Mouse (Mus musculus) E14TG2a.4 (cell line): Measurements from ENCODE around the gene Tifab.
A peak's percentile ranks its signal among the peaks of the same experiment; 100 is the strongest.

Source experiments
- H3K27me3 ChIP-seq: 2 replicates; pipeline ENCODE4 v1.6.1; 2014; ENCODE audit warnings: low read length, control low read depth; ENCODE audit not compliant: insufficient read depth
- H3K36me3 ChIP-seq: 2 replicates; pipeline ENCODE4 v1.6.1; 2014; ENCODE audit warnings: low read length, control low read depth; ENCODE audit not compliant: insufficient read depth
- H3K4me1 ChIP-seq: replicated peaks from 2 replicates; pipeline ENCODE4 v1.6.1; 2014; ENCODE audit warnings: low read depth, low read length, control low read depth
- H3K4me3 ChIP-seq: replicated peaks from 2 replicates; pipeline ENCODE4 v1.5.1; 2014; ENCODE audit warnings: mild to moderate bottlenecking, low read length
- H3K9me3 ChIP-seq: 2 replicates; pipeline ENCODE4 v1.6.1; 2014; ENCODE audit warnings: low read length, control low read depth
- CTCF ChIP-seq: conservative IDR thresholded peaks from 2 replicates; pipeline ENCODE4 v1.5.1; 2014; ENCODE audit warnings: low read length
- NANOG ChIP-seq: IDR thresholded peaks from 2 replicates; pipeline ENCODE4 v1.6.1; 2014; ENCODE audit warnings: borderline replicate concordance, low read length, mixed read lengths
- POU5F1 ChIP-seq: IDR thresholded peaks from 2 replicates; pipeline ENCODE4 v1.6.1; 2014; ENCODE audit warnings: low read length, borderline replicate concordance

Gene Tifab

DNA sequence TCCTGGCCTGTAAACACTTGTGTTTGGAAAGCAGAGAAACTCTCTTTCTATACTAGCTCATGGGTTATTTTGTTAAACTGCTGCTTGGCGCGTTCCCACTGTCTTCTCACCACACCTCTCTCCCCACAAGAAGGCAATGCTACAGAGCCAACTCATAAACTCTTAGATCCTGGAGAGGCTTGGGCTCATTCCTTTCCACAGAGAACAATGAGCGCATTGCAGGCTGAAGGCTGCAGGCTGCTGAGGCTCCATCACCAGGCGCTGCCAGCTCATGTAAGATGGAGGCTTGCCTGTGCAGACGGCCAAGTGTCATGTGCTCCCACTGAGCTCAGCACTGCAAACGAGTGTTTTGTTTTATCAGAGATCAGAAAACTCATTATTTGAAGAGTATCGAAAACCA lies 23.0 kb downstream of the Tifab start:
- H3K4me3 ChIP-seq = no peak overlapping the region
- H3K36me3 ChIP-seq = no peaks in the 10 kb centered on the region
- H3K27me3 ChIP-seq = peaks cover 53% of the 10 kb centered on the region
- H3K9me3 ChIP-seq = no peaks in the 10 kb centered on the region
- TF ChIP-seq CTCF = no peak
- TF ChIP-seq POU5F1 = no peak
- TF ChIP-seq NANOG = no peak
- peaks cover 30% of the 10 kb centered on the region for H3K4me1 ChIP-seq

DNA sequence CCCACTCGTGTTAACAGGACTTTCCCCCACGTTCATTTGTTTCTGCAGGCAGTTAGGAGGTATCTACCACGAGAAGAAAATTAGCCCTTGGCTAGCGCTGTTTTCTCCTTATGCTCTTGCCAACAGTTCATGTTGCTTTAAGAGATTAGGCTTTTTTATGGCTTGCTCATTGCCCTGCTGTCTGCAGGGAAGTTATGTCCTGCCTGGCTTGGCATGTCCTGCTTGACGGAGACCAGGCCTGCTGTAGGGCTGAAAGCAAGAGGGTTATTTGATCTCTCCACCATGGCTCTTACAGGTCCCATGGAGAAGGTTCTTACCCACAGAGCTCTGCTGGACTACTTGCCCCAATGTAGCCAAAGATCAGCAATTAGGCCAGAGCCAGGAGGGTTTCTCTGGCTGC lies 23.6 kb downstream of the Tifab start:
- H3K9me3 ChIP-seq = no peaks in the 10 kb centered on the region
- peaks cover 28% of the 10 kb centered on the region for H3K4me1 ChIP-seq
- no peak overlapping the region for H3K4me3 ChIP-seq
- TF ChIP-seq NANOG = no peak
- H3K27me3 ChIP-seq = peaks cover 47% of the 10 kb centered on the region
- H3K36me3 ChIP-seq = no peaks in the 10 kb centered on the region

DNA sequence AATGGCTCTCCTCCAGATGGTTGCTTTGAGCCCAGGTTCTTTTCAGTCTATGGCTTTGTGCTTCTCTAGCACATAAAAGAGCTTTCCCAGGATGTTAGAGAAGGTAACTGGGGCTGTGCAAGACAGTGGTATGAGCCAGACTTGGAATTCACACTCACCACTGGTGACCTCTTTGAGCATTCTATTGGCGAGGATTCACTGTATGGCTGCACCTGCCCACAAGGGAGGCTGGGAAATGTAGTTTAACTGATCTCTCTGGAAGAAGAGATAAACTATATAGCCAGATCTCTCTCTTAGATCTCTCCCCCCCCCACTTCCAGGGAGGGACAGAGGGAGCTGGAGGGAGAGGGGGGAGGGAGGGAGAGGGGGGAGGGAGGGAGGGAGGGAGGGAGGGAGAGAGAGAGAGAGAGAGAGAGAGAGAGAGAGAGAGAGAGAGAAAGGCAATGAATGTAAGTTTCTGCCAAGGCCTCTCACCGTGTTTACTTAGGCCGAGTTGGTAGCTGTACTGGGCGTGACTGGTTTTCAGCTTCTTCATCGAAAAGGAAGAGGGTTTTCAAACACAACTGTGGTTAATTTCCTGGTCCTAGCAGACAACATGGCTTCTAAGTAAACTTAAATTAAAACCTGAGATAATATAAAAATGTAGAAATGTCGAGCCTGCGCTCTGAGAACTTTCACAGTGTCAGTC lies 25.8 kb downstream of the Tifab start:
- H3K27me3 ChIP-seq = peaks cover 47% of the 10 kb centered on the region

GRCm38 (mm10) chr13:56151404-56152226 lies 27.1 kb downstream of the Tifab start:
- Histone ChIP-seq H3K4me3 (no peak overlapping the region), H3K27me3 (peaks cover 40% of the 10 kb centered on the region), H3K36me3 (no peaks in the 10 kb centered on the region), H3K9me3 (no peaks in the 10 kb centered on the region), H3K4me1 (peaks cover 28% of the 10 kb centered on the region)
- no peak for TF ChIP-seq NANOG
- TF ChIP-seq CTCF = peak; percentile 84

More for the DNA sequence above, 25.8 kb downstream of the Tifab start:
- H3K4me1 ChIP-seq = peaks cover 15% of the 10 kb centered on the region
- H3K4me3 ChIP-seq = no peak overlapping the region
- H3K9me3 ChIP-seq = no peaks in the 10 kb centered on the region
- TF ChIP-seq CTCF (no peak), NANOG (no peak), POU5F1 (no peak)
- H3K36me3 ChIP-seq = no peaks in the 10 kb centered on the region

DNA sequence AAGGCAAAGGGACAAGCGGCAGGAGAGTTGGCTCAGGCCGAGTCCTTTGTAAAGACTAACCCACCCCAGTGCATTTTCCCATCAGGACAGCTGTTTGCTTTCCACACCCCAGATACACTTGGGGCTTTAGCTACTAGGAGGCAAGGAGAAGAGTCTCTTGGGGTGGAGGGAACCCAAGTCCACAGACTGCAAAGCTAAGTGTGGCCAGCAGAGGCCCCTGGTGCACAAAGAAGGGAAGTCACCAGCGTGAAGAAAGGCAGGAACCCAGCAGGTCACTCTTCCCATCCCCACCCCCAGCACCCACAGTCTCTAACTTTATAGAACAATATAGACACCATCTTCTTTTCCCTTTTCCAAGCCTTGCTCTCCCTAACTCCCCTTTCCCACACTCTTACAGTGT lies 33.2 kb downstream of the Tifab start:
- Histone ChIP-seq H3K9me3 (no peaks in the 10 kb centered on the region), H3K4me3 (0 out of 2 replicates have a peak overlapping the region, but pooled peaks have one; percentile 13), H3K27me3 (peaks cover 15% of the 10 kb centered on the region), H3K36me3 (no peaks in the 10 kb centered on the region), H3K4me1 (peaks cover 68% of the 10 kb centered on the region)
- TF ChIP-seq NANOG (no peak), CTCF (peak; percentile 51), POU5F1 (no peak)

- H3K4me3 ChIP-seq = peak overlapping the region; percentile 45; the same call in 1 of the 2 replicates
- no peaks in the 10 kb centered on the region for H3K9me3 ChIP-seq
- H3K27me3 ChIP-seq = peaks cover 9% of the 10 kb centered on the region
- peaks cover 82% of the 10 kb centered on the region for H3K4me1 ChIP-seq
- H3K36me3 ChIP-seq = no peaks in the 10 kb centered on the region
- TF ChIP-seq POU5F1 = no peak
- no peak for TF ChIP-seq NANOG
- no peak for TF ChIP-seq CTCF
These were observed 34.7 kb downstream of the Tifab start for GRCm38 (mm10) chr13:56144021-56144420.

- Histone ChIP-seq H3K9me3 (no peaks in the 10 kb centered on the region), H3K4me3 (peak overlapping the region; percentile 57), H3K36me3 (no peaks in the 10 kb centered on the region), H3K4me1 (peaks cover 88% of the 10 kb centered on the region), H3K27me3 (peaks cover 9% of the 10 kb centered on the region; the same call in 1 of the 2 replicates)
- TF ChIP-seq NANOG (peak; percentile 90), CTCF (no peak)
These were observed 35.6 kb downstream of the Tifab start for GRCm38 (mm10) chr13:56143151-56143513.

GRCm38 (mm10) chr13:56142382-56143150 lies 36.1 kb downstream of the Tifab start:
- TF ChIP-seq NANOG = no peak
- no peak for TF ChIP-seq POU5F1
- Histone ChIP-seq H3K9me3 (no peaks in the 10 kb centered on the region), H3K4me3 (peak overlapping the region; percentile 57), H3K27me3 (peaks cover 9% of the 10 kb centered on the region; the same call in 1 of the 2 replicates), H3K36me3 (no peaks in the 10 kb centered on the region), H3K4me1 (peaks cover 88% of the 10 kb centered on the region)
